Mouse (Mus musculus): ENCODE data around the gene Wfikkn1. TPM values are rescaled to one million over a fixed set of nuclear protein-coding genes. Genes with fewer than 3 reads are reported as not detected.

Wfikkn1 gene
- polyA plus RNA-seq, 1 experiment from 2014 or later, result 0.47 TPM

- H3K4me2 ChIP-seq, result peak overlapping the region; percentile 98
- H3K27me3 ChIP-seq (ENCODE audit: control insufficient read depth, insufficient read depth, low read length), result no peaks in the 10 kb centered on the region
- H3K9me3 ChIP-seq (replicated peaks; ENCODE audit: control insufficient read depth, low read length), result no peaks in the 10 kb centered on the region
- H3K9ac ChIP-seq (ENCODE audit: low read depth, low read length), result peak overlapping the region; percentile 92
- H3K4me1 ChIP-seq (ENCODE audit: control insufficient read depth, insufficient read depth, low read length), result peaks cover 69% of the 10 kb centered on the region
- peaks cover 22% of the 10 kb centered on the region for H3K36me3 ChIP-seq (ENCODE audit: control insufficient read depth, insufficient read depth, low read length)
- peak overlapping the region; percentile 99 for H3K27ac ChIP-seq (ENCODE audit: low read depth, low read length)
- H3K4me3 ChIP-seq (ENCODE audit: low read depth, low read length), result peak overlapping the region; percentile 88
- 39% methylated on average over 6 of the region's 6 CpGs for WGBS (ENCODE audit: insufficient replicate concordance)
- ATAC-seq (replicated peaks; ENCODE audit: insufficient number of reproducible peaks, low FRiP score, low TSS enrichment), result no peak
Measured at GRCm38 (mm10) chr17:25833961-25834594, 46.6 kb downstream of the Wfikkn1 start.

- Histone ChIP-seq H3K4me2 (peak within 1 kb of the TSS; percentile 98), H3K36me3 (ENCODE audit: control insufficient read depth, insufficient read depth, low read length) (peaks cover 19% of the 10 kb centered on the region)
Measured at GRCm38 (mm10) chr17:25833291-25833663, 47.4 kb downstream of the Wfikkn1 start, which contains the start of gene Stub1. TSS of gene Stub1 (minus strand) at chr17:25833404.

GRCm38 (mm10) chr17:25832436-25833290 lies 48.0 kb downstream of the Wfikkn1 start:
- Histone ChIP-seq H3K4me3 (ENCODE audit: low read depth, low read length) (peak overlapping the region; percentile 88), H3K4me1 (ENCODE audit: control insufficient read depth, insufficient read depth, low read length) (peaks cover 71% of the 10 kb centered on the region), H3K27ac (ENCODE audit: low read depth, low read length) (peak overlapping the region; percentile 99), H3K9me3 (replicated peaks; ENCODE audit: control insufficient read depth, low read length) (no peaks in the 10 kb centered on the region), H3K27me3 (ENCODE audit: control insufficient read depth, insufficient read depth, low read length) (no peaks in the 10 kb centered on the region), H3K36me3 (ENCODE audit: control insufficient read depth, insufficient read depth, low read length) (peaks cover 20% of the 10 kb centered on the region), H3K4me2 (peak overlapping the region; percentile 98), H3K9ac (ENCODE audit: low read depth, low read length) (peak overlapping the region; percentile 92)
- under 1% methylated on average over 61 of the region's 77 CpGs for WGBS (ENCODE audit: insufficient replicate concordance)
- peak; percentile 91 for ATAC-seq (replicated peaks; ENCODE audit: insufficient number of reproducible peaks, low FRiP score, low TSS enrichment)

More at GRCm38 (mm10) chr17:25833291-25833663, 47.4 kb downstream of the Wfikkn1 start, which contains the start of gene Stub1:
- WGBS (ENCODE audit: insufficient replicate concordance), result under 1% methylated on average over 24 of the region's 24 CpGs
- H3K4me1 ChIP-seq (ENCODE audit: control insufficient read depth, insufficient read depth, low read length), result peaks cover 73% of the 10 kb centered on the region
- peak within 1 kb of the TSS; percentile 88 for H3K4me3 ChIP-seq (ENCODE audit: low read depth, low read length)
- no peaks in the 10 kb centered on the region for H3K9me3 ChIP-seq (replicated peaks; ENCODE audit: control insufficient read depth, low read length)
- H3K27ac ChIP-seq (ENCODE audit: low read depth, low read length), result peak within 1 kb of the TSS; percentile 99
- H3K27me3 ChIP-seq (ENCODE audit: control insufficient read depth, insufficient read depth, low read length), result no peaks in the 10 kb centered on the region
- peak; percentile 73 for ATAC-seq (replicated peaks; ENCODE audit: insufficient number of reproducible peaks, low FRiP score, low TSS enrichment)
- H3K9ac ChIP-seq (ENCODE audit: low read depth, low read length), result peak within 1 kb of the TSS; percentile 92

- Histone ChIP-seq H3K4me3 (ENCODE audit: low read depth, low read length) (peak overlapping the region; percentile 88), H3K27ac (ENCODE audit: low read depth, low read length) (peak overlapping the region; percentile 99; the same call in 1 of the 2 replicates), H3K4me1 (ENCODE audit: control insufficient read depth, insufficient read depth, low read length) (peaks cover 61% of the 10 kb centered on the region), H3K36me3 (ENCODE audit: control insufficient read depth, insufficient read depth, low read length) (peaks cover 24% of the 10 kb centered on the region), H3K4me2 (peak overlapping the region; percentile 98), H3K9ac (ENCODE audit: low read depth, low read length) (peak overlapping the region; percentile 92), H3K27me3 (ENCODE audit: control insufficient read depth, insufficient read depth, low read length) (no peaks in the 10 kb centered on the region), H3K9me3 (replicated peaks; ENCODE audit: control insufficient read depth, low read length) (no peaks in the 10 kb centered on the region)
- ATAC-seq (replicated peaks; ENCODE audit: insufficient number of reproducible peaks, low FRiP score, low TSS enrichment), result no peak
- WGBS (ENCODE audit: insufficient replicate concordance), result 50% methylated on average over 21 of the region's 21 CpGs
Measured at GRCm38 (mm10) chr17:25831451-25832281, 49.0 kb downstream of the Wfikkn1 start.

GRCm38 (mm10) chr17:25830806-25831431 lies 49.7 kb downstream of the Wfikkn1 start:
- H3K4me3 ChIP-seq (ENCODE audit: low read depth, low read length), result peak overlapping the region; percentile 88
- H3K36me3 ChIP-seq (ENCODE audit: control insufficient read depth, insufficient read depth, low read length), result peaks cover 27% of the 10 kb centered on the region
- no peak overlapping the region for H3K27ac ChIP-seq (ENCODE audit: low read depth, low read length)
- H3K4me1 ChIP-seq (ENCODE audit: control insufficient read depth, insufficient read depth, low read length), result peaks cover 53% of the 10 kb centered on the region
- H3K4me2 ChIP-seq, result peak overlapping the region; percentile 98
- 88% methylated on average over 14 of the region's 14 CpGs for WGBS (ENCODE audit: insufficient replicate concordance)
- H3K27me3 ChIP-seq (ENCODE audit: control insufficient read depth, insufficient read depth, low read length), result no peaks in the 10 kb centered on the region
- ATAC-seq (replicated peaks; ENCODE audit: insufficient number of reproducible peaks, low FRiP score, low TSS enrichment), result no peak
- peak overlapping the region; percentile 92; the same call in 1 of the 2 replicates for H3K9ac ChIP-seq (ENCODE audit: low read depth, low read length)
- H3K9me3 ChIP-seq (replicated peaks; ENCODE audit: control insufficient read depth, low read length), result no peaks in the 10 kb centered on the region

GRCm38 (mm10) chr17:25830200-25830753 lies 50.4 kb downstream of the Wfikkn1 start:
- Histone ChIP-seq H3K9ac (ENCODE audit: low read depth, low read length) (no peak overlapping the region), H3K9me3 (replicated peaks; ENCODE audit: control insufficient read depth, low read length) (no peaks in the 10 kb centered on the region), H3K27ac (ENCODE audit: low read depth, low read length) (no peak overlapping the region), H3K36me3 (ENCODE audit: control insufficient read depth, insufficient read depth, low read length) (peaks cover 27% of the 10 kb centered on the region), H3K27me3 (ENCODE audit: control insufficient read depth, insufficient read depth, low read length) (no peaks in the 10 kb centered on the region), H3K4me1 (ENCODE audit: control insufficient read depth, insufficient read depth, low read length) (peaks cover 47% of the 10 kb centered on the region), H3K4me2 (peak overlapping the region; percentile 83), H3K4me3 (ENCODE audit: low read depth, low read length) (peak overlapping the region; percentile 69)
- 81% methylated on average over 4 of the region's 4 CpGs for WGBS (ENCODE audit: insufficient replicate concordance)
- no peak for ATAC-seq (replicated peaks; ENCODE audit: insufficient number of reproducible peaks, low FRiP score, low TSS enrichment)

- H3K36me3 ChIP-seq (ENCODE audit: control insufficient read depth, insufficient read depth, low read length), result peaks cover 27% of the 10 kb centered on the region
- H3K4me3 ChIP-seq (ENCODE audit: low read depth, low read length), result peak overlapping the region; percentile 69
- no peaks in the 10 kb centered on the region for H3K9me3 ChIP-seq (replicated peaks; ENCODE audit: control insufficient read depth, low read length)
- peak overlapping the region; percentile 84 for H3K27ac ChIP-seq (ENCODE audit: low read depth, low read length)
- peaks cover 44% of the 10 kb centered on the region for H3K4me1 ChIP-seq (ENCODE audit: control insufficient read depth, insufficient read depth, low read length)
- ATAC-seq (replicated peaks; ENCODE audit: insufficient number of reproducible peaks, low FRiP score, low TSS enrichment), result no peak
- H3K9ac ChIP-seq (ENCODE audit: low read depth, low read length), result peak overlapping the region; percentile 78
- no peaks in the 10 kb centered on the region for H3K27me3 ChIP-seq (ENCODE audit: control insufficient read depth, insufficient read depth, low read length)
- 34% methylated on average over 8 of the region's 8 CpGs for WGBS (ENCODE audit: insufficient replicate concordance)
- peak overlapping the region; percentile 83 for H3K4me2 ChIP-seq
Measured at GRCm38 (mm10) chr17:25829558-25830017, 51.1 kb downstream of the Wfikkn1 start.
